Mouse (Mus musculus): ENCODE measurements around the gene Ccdc157. TPM values are rescaled to one million over a fixed set of nuclear protein-coding genes. Genes with fewer than 3 reads are reported as not detected.

The Ccdc157 gene
- polyA plus RNA-seq, 1 experiment from 2014 or later = 0.52 TPM

GRCm38 (mm10) chr11:4096054-4096984 is 63.8 kb downstream of the Ccdc157 start:
- Histone ChIP-seq H3K4me1 (ENCODE audit: insufficient read depth) (peaks cover 36% of the 10 kb centered on the region), H3K36me3 (replicated peaks; ENCODE audit: insufficient read depth, low read length) (peaks cover 14% of the 10 kb centered on the region), H3K9ac (replicated peaks) (peak overlapping the region; percentile 74), H3K4me3 (ENCODE audit: low read depth, low read length) (peak overlapping the region; percentile 60), H3K27ac (ENCODE audit: low read depth) (peak overlapping the region; percentile 87), H3K27me3 (ENCODE audit: insufficient read depth, low read length) (no peaks in the 10 kb centered on the region), H3K4me2 (ENCODE audit: low read depth, low read length) (peak overlapping the region; percentile 85), H3K9me3 (ENCODE audit: low read length) (no peaks in the 10 kb centered on the region; the same call in 1 of the 2 replicates)
- TF ChIP-seq CTCF (IDR thresholded peaks at IDR 0.05; ENCODE audit: low read depth) = no peak
- TF ChIP-seq EP300 (IDR thresholded peaks at IDR 0.05; ENCODE audit: low read depth) = peak; percentile 81; the same call in 1 of the 2 replicates
- peak; percentile 98 for DNase-seq
- peak; percentile 93 for ATAC-seq
- 2% methylated on average over 45 of the region's 45 CpGs for WGBS (ENCODE audit: insufficient replicate concordance)

DNA sequence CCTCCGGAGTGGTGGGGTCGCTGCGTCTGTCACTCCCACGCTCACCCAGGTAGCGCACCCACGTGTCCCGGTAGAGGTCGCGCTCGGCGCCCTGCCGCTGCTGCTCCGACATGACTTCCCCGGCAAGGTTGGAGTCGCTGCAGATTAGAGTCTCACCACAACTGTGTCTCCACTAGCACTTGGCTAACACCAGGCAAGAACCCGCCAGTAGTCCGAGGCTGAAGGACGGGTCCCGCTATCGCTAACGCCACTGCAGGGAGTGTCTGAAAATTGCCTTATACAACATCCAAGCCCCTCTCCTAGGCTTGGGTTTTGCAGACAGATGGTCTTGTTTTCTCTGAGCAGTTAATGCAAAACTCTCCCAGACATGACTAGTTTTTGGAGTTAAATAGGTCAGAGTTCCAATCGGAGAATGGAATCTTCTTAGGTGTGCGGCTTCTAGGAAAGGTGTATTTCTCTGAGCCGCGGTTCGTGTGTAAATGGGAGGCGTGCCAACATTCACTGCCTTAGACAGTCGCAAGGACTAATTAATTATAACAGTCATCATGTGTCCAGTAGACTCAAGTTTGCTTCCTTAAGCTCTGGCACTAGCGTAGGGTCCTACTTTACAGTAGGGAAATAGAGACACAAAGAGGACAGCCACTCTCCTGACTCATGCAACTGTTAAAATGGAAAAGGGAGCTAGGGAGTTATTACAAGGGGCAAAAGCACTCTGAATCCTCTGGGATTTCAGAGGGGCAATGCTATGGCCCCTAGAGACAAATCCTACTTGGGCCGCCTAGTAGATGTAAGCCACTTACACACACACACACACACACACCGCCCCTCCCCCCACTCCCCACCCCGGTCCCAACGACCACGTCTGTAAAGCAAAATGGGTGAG is 64.7 kb downstream of the Ccdc157 start, which contains the start of gene Mtfp1:
Gene Mtfp1 (minus strand): TSS at position 275 of the 883 bp plus-strand sequence.
- 5% methylated on average over 34 of the region's 34 CpGs for WGBS (ENCODE audit: insufficient replicate concordance)
- Histone ChIP-seq H3K4me2 (ENCODE audit: low read depth, low read length) (peak within 1 kb of the TSS; percentile 85), H3K4me3 (ENCODE audit: low read depth, low read length) (peak within 1 kb of the TSS; percentile 60), H3K9ac (replicated peaks) (peak within 1 kb of the TSS; percentile 64), H3K9me3 (ENCODE audit: low read length) (no peaks in the 10 kb centered on the region; the same call in 1 of the 2 replicates), H3K27ac (ENCODE audit: low read depth) (peak within 1 kb of the TSS; percentile 87), H3K4me1 (ENCODE audit: insufficient read depth) (peaks cover 36% of the 10 kb centered on the region), H3K27me3 (ENCODE audit: insufficient read depth, low read length) (no peaks in the 10 kb centered on the region), H3K36me3 (replicated peaks; ENCODE audit: insufficient read depth, low read length) (peaks cover 17% of the 10 kb centered on the region)
- DNase-seq (peak; percentile 71), ATAC-seq (no peak)
- no peak for TF ChIP-seq EP300 (IDR thresholded peaks at IDR 0.05; ENCODE audit: low read depth)
- peak; percentile 35; the same call in 1 of the 2 replicates for TF ChIP-seq CTCF (IDR thresholded peaks at IDR 0.05; ENCODE audit: low read depth)

GRCm38 (mm10) chr11:4094378-4095170 is 65.5 kb downstream of the Ccdc157 start:
- Histone ChIP-seq H3K4me3 (ENCODE audit: low read depth, low read length) (peak overlapping the region; percentile 60), H3K4me2 (ENCODE audit: low read depth, low read length) (peak overlapping the region; percentile 85), H3K27ac (ENCODE audit: low read depth) (peak overlapping the region; percentile 87), H3K27me3 (ENCODE audit: insufficient read depth, low read length) (no peaks in the 10 kb centered on the region), H3K9me3 (ENCODE audit: low read length) (no peaks in the 10 kb centered on the region; the same call in 1 of the 2 replicates), H3K9ac (replicated peaks) (peak overlapping the region; percentile 64), H3K36me3 (replicated peaks; ENCODE audit: insufficient read depth, low read length) (peaks cover 17% of the 10 kb centered on the region), H3K4me1 (ENCODE audit: insufficient read depth) (peaks cover 36% of the 10 kb centered on the region)
- WGBS (ENCODE audit: insufficient replicate concordance) = 4% methylated on average over 24 of the region's 24 CpGs
- TF ChIP-seq CTCF (IDR thresholded peaks at IDR 0.05; ENCODE audit: low read depth) (peak; percentile 94), EP300 (IDR thresholded peaks at IDR 0.05; ENCODE audit: low read depth) (no peak)
- ATAC-seq (peak; percentile 21), DNase-seq (peak; percentile 86)

- Histone ChIP-seq H3K27ac (ENCODE audit: low read depth) (peak overlapping the region; percentile 87), H3K4me3 (ENCODE audit: low read depth, low read length) (peak overlapping the region; percentile 60), H3K9me3 (ENCODE audit: low read length) (no peaks in the 10 kb centered on the region; the same call in 1 of the 2 replicates), H3K36me3 (replicated peaks; ENCODE audit: insufficient read depth, low read length) (peaks cover 11% of the 10 kb centered on the region), H3K27me3 (ENCODE audit: insufficient read depth, low read length) (no peaks in the 10 kb centered on the region), H3K9ac (replicated peaks) (no peak overlapping the region), H3K4me1 (ENCODE audit: insufficient read depth) (peaks cover 36% of the 10 kb centered on the region), H3K4me2 (ENCODE audit: low read depth, low read length) (peak overlapping the region; percentile 85)
- WGBS (ENCODE audit: insufficient replicate concordance) = 69% methylated on average over 18 of the region's 18 CpGs
- DNase-seq (no peak), ATAC-seq (no peak)
- no peak for TF ChIP-seq EP300 (IDR thresholded peaks at IDR 0.05; ENCODE audit: low read depth)
- no peak for TF ChIP-seq CTCF (IDR thresholded peaks at IDR 0.05; ENCODE audit: low read depth)
Measured at GRCm38 (mm10) chr11:4093459-4094377, 66.4 kb downstream of the Ccdc157 start.

Small RNAs within 50 kb of the gene (microRNA-seq; reads per million reads assigned to microRNA genes)
- 3.2 reads per million for gene Mir3060

Other genes with a start within 250 kb of the Ccdc157 start
- gene Slc35e4, start 245.6 kb downstream of the Ccdc157 start, polyA plus RNA-seq (2015; fragmentation: Nextera tagmentation; extraction: Ambion mirVana) = 0.43 and 0.46 TPM in 2 replicates
- 55.5 and 61.3 TPM in 2 replicates for gene Tcn2, start 228.1 kb downstream of the Ccdc157 start, polyA plus RNA-seq (2015; fragmentation: Nextera tagmentation; extraction: Ambion mirVana)
- 24.3 and 26.5 TPM in 2 replicates for gene Pes1, start 196.3 kb downstream of the Ccdc157 start, polyA plus RNA-seq (2015; fragmentation: Nextera tagmentation; extraction: Ambion mirVana)
- not detected in 2 replicates for gene 4930556J24Rik, start 183.5 kb downstream of the Ccdc157 start, polyA plus RNA-seq (2015; fragmentation: Nextera tagmentation; extraction: Ambion mirVana)
- 7.5 and 8.5 TPM in 2 replicates for gene Gal3st1, start 176.7 kb downstream of the Ccdc157 start, polyA plus RNA-seq (2015; fragmentation: Nextera tagmentation; extraction: Ambion mirVana)
- gene Sec14l4, start 128.8 kb downstream of the Ccdc157 start, polyA plus RNA-seq (2015; fragmentation: Nextera tagmentation; extraction: Ambion mirVana) = 10.9 and 12.1 TPM in 2 replicates
- 0.11 TPM in 1 of 2 replicates, not detected in the other for gene Sec14l3, start 95.5 kb downstream of the Ccdc157 start, polyA plus RNA-seq (2015; fragmentation: Nextera tagmentation; extraction: Ambion mirVana)
- 17.7 and 21.1 TPM in 2 replicates for gene Mtfp1, start 64.8 kb downstream of the Ccdc157 start, polyA plus RNA-seq (2015; fragmentation: Nextera tagmentation; extraction: Ambion mirVana)
- 48.0 and 54.2 TPM in 2 replicates for gene Sec14l2, start 36.9 kb downstream of the Ccdc157 start, polyA plus RNA-seq (2015; fragmentation: Nextera tagmentation; extraction: Ambion mirVana)
- 6.4 and 6.8 TPM in 2 replicates for gene Rnf215, start 25.1 kb downstream of the Ccdc157 start, polyA plus RNA-seq (2015; fragmentation: Nextera tagmentation; extraction: Ambion mirVana)
- 8.5 and 8.8 TPM in 2 replicates for gene Sf3a1, start 57 bp upstream of the Ccdc157 start, polyA plus RNA-seq (2015; fragmentation: Nextera tagmentation; extraction: Ambion mirVana)
- 5.6 and 7.0 TPM in 2 replicates for gene Tbc1d10a, start 26.5 kb upstream of the Ccdc157 start, polyA plus RNA-seq (2015; fragmentation: Nextera tagmentation; extraction: Ambion mirVana)
- gene Castor1, start 57.9 kb upstream of the Ccdc157 start, polyA plus RNA-seq (2015; fragmentation: Nextera tagmentation; extraction: Ambion mirVana) = 1.8 and 2.0 TPM in 2 replicates
- 0.58 and 1.3 TPM in 2 replicates for gene Osm, start 76.1 kb upstream of the Ccdc157 start, polyA plus RNA-seq (2015; fragmentation: Nextera tagmentation; extraction: Ambion mirVana)
- gene Lif, start 97.3 kb upstream of the Ccdc157 start, polyA plus RNA-seq (2015; fragmentation: Nextera tagmentation; extraction: Ambion mirVana) = not detected in 2 replicates